Mouse (Mus musculus): ENCODE measurements around the gene Zbtb37.
"Not testable (repeated sequence)": the region's sequence is repeated elsewhere in the genome, so short reads cannot be mapped to it uniquely, and the experiment has no call there.

The Zbtb37 gene

DNA sequence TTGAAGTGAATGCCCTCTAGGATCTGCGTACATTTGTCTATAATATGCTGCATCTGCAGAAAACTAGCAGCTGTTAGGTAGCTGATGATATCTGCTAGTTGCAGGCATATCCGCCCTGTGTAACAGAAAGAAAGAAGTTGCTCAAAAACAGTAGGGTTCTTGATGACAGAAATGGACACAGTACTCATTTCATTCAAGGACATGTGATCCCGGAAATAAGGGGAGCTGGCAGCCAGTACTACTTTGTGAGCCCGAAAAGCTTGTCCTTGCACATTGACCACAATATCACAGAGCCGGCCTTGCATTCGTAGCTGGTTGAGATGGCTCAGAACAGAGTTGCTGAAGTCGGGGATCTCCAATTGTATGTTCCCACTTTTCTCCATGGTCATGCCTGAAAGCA lies 2.3 kb downstream of the Zbtb37 start:
- no peak for DNase-seq

DNA sequence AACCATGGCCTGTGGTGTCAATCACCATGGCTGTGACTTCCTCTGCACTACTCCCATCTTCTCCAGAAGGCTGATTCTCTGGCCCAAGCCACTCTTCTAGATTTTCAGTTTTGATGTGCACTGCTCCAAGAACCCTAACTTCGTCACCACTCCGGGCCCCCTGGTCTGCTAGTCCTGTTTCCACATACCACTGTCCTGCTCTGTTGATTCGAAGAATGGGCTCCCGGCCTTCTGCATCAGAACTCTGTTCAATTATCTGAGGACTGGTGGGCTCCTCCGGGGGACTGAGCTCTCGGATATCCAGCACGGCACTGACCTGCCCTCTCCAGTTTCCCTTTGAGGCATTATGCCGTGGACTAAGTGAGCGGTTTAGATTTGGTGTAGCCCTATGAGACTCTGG lies 2.8 kb downstream of the Zbtb37 start:
- no peak for DNase-seq

DNA sequence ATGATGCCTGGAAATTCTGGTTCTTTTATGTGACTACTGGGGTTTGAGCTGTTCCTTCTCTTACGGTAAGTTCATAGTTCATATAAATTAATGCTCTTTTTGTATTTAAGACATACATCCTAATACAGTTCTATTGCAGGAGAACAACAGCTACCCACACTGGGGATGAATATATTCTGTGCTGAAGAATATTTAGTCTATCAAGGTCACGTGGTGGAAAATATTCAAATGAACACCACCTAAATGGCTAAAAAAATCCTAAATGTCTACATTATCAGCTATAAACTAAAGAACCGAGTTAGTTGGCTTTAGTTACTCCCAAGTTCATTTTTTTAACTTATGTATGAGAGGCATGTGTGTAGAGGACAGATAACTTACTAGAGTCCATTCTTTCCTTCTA lies 4.6 kb downstream of the Zbtb37 start:
- no peak for DNase-seq

DNA sequence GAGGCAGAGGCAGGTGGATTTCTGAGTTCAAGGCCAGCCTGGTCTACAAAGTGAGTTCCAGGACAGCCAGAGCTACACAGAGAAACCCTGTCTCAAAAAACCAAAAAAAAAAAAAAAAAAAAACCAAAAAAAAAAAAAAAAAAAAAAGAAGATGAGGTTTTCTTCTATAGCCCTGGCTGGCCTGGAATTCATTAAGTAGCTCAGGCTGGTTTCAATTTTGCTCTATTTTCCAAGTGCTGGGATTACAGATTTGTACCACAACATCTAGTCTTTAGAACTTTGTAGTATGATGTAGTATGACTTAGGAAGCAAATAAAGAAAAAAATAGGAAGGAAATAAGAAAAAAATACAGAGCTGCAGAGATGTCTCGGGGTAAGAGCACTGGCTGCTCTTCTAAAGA lies 6.2 kb downstream of the Zbtb37 start:
- not testable (repeated sequence) for DNase-seq

DNA sequence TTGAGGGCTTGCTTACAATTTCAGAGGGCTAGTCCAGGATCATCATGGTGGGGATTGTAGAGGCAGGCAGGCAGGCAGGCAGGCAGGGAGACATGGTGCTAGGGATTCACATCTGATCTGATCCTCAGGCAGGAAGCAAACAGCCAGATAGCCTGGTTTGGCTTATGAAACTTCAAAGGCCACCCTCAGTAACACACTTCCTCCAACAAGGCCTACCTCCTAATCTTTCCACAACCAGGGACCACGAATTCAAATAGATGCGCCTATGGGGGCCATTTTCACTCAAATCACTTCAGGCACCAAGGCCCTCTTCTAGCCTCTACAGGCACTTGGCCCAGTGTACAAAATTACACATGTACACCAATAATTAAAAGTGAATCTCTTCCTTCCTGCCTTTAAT lies 7.5 kb downstream of the Zbtb37 start:
- no peak for DNase-seq

DNA sequence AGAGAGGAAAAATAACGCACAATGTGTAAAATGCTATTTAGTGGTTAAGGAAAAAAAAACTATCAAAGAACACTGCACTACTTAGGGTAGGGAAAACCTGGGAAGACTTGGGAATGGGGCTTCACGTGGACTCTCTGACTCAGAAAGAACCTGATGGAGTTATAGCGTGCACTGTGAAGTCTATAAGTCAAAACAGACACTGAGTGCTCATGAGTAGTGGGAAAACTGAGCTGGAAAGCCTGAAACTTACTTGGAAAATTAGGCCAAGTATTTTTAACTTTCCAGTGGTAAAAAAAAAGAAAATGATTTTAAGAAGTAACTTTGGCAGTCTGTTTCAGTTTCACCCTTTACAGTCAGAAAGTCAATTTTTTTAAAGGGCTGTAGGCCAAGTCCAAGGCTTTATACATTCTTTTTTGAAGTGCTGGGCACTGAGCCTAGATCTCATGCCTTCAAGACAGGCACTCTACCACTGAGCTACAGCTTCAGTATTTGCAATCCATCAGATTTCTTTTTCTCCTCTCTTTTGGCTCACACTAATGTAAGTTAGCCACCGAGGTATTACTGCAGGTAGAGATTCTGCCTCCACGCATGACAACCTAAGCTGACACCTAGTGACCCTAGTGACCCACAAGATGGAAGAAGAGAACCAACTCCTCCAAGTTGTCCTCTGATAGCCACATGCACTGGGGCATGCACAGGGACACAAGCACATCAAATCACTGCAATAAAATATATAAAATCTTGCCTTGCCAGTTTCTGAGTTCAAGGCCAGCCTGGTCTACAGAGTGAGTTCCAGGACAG lies 9.0 kb downstream of the Zbtb37 start:
- DNase-seq: no peak

DNA sequence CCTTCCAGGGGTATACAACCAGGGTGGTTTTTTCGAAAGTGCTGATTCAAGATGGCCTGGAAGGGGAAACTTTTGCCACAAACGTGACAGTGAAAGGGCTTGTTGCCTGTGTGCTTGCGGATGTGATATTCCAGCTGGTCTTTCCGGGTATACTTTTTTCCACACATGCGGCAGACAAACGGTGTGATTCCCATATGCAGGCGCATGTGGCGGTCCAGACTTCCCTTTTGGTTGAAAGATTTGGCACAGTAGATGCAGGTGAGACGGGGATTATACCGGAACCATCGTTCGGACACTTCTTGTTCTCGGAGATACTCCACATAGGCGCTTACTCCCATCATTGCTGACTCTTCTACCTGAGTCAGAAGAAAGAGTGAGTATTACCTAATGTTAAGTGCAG lies 14.6 kb downstream of the Zbtb37 start:
- DNase-seq: no peak

DNA sequence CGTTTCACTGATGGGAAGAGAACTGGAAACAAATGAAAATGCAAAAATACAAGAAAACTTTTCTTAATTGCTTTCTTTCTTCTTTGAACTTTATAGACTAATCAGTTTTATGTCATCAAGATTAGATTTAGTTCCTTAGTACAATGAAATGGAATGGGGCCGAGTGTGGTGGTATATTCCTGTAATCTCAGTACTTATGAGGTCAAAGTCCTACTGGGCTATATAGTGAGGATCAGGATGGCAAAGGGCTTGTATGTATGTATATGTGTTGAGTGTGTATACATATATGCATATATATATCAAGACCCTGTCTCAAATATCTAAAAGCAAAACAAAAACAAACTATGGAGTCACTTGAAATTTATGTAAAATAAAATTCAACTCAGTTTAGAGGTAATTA lies 18.3 kb downstream of the Zbtb37 start:
- DNase-seq: no peak

DNA sequence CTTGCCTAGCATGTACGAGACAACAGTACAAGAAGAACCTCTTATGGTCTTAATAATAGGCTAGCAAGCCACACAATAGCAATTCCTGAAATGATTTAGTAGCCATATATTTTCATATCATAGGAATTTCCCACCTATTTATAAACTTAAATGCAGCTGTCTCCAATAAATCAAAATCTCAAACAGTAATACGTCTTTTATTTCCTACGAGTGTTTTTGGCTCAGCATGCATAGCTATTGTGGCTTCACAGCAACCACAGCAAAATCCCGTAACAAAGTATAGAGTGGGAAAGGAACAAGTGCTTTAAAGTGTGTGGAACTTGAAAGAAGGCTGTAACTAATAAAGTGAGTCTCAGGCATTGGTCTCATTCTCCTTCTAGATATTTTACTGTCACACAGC lies 24.2 kb downstream of the Zbtb37 start:
- DNase-seq: no peak

DNA sequence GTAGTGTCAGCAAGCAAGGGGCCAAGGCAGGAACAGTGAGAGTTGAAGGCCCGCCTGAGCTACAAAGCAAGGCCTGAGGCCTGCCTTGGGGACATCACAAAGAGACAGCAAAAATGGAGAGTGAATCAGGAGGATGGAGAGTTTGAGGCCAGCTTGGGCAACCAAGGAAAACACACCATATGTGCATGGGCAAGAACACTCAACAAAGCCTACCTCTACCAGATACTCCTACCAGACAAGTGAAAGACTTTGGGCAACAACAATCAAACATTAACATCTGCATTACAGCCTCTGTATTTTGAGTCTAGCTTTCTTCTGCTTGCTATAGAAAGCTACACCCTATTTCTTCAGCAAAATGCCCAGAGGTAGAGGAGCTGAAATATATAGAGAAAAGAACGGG lies 26.6 kb downstream of the Zbtb37 start:
- DNase-seq: no peak

DNA sequence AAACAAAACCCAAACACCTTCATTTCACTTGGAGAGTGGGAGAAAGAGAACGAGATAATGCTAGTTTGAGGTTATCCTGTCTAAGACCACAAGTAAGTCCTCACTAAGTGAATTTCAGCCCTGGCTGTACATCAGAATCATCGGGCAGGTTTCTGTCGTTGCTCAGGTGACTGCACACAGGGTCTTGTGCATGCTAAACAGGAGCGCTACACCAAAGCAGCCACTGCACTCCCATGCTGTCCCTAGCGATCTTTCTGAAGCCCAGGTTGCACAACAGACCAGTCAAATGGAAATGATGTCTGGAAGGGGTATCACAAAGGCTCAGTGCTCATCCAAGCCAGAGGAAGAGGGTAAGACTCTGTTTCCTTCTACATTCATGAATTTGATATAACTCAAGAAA lies 28.2 kb downstream of the Zbtb37 start:
- DNase-seq: no peak

DNA sequence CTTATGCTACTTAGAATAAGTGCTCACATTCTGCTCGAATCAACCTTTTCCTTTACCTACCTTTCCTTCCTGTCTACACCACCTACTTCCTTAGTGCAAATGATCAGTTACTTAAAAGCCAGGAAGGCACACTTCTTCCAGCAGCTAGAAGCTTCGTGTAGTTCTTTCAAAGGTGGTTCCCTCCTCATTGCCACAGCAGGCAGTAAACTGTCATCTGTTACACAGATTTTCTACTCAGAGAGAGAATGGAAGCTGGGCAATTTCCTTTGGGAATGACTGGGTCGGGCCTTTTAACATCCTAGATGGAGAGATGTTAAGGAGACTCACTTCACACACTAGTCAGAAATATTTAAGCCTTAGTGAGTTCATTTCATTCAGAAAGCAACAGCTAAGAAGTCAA lies 29.1 kb downstream of the Zbtb37 start:
- no peak for DNase-seq

DNA sequence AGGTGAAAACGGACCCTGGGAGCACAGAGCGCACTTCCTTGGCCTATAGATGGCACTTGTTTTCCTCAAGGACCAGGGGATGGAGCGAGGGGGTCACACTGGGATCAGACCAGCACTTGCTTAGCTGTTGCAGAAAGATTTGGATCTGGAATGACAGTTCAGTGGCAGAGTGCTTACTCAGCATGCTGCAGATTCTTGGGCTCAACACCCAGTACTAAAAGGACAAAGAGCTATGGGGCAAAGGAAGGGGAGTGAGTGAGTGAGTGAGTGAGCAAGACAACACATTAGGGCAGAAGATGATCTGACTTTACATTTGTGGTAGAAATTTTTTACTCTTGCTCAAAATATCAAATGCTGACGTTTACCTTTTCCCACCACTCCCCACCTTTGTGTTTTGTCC lies 29.7 kb downstream of the Zbtb37 start:
- no peak for DNase-seq

DNA sequence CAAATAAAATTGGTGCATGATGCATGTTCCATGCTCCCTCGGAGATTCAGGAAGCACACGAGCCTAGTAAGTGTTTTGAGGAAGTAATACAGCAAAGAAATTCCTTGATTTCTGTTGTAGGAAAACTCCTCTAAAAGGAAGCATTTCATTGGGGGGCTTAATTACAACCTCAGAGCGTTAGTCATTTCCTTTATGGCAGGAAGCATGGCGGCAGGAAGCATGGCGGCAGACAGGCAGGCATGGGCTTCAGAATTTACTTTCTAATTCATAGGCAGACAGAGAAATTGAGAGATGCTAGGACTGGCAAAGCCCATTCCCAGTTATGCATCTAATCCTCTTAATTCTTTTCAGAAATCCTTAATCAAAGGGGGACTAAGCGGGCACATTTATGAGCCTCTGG lies 40.8 kb downstream of the Zbtb37 start:
- no peak for DNase-seq

DNA sequence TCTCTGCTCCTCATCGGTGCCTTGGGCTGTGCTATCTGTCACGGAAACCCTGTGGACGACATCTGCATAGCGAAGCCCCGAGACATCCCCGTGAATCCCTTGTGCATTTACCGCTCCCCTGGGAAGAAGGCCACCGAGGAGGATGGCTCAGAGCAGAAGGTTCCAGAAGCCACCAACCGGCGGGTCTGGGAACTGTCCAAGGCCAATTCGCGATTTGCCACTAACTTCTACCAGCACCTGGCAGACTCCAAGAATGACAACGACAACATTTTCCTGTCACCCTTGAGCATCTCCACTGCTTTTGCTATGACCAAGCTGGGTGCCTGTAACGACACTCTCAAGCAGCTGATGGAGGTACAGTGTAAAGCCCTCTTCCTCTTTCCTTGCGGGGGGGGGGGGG lies 45.3 kb downstream of the Zbtb37 start:
- DNase-seq: no peak

DNA sequence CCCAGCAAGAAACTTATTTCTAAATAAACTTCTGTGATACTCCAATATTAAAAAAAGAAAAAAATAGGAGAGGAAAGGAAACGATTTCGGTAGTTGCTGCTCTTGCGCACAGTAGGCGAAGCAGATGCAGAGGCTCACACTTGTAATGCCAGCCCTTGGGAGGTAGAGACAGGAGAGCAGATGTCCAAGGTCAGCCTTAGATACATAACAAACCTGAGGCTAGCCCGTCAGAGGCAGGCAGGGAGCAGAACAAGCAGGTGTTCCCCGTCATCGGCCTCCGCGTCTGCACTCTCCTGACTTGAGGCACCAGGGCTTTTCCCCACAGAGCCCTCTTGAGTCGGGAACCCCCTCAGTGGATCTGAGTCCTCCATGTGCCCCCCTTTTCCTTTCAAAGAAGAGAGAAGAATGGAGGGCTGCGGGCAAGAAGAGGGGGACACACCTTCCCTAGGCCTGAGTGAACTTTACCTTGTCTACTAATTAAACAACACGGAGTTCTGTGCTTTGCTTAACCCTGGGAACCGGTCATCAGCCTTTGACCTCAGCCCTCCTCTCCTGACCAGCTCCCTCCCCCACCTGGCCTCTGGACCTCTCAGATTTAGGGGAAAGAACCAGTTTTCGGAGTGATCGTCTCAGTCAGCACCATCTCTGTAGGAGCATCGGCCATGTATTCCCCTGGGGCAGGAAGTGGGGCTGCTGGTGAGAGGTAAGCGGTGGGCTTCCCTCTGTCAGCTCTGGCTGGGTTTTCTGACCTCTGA lies 47.6 kb downstream of the Zbtb37 start:
- no peak for DNase-seq

DNA sequence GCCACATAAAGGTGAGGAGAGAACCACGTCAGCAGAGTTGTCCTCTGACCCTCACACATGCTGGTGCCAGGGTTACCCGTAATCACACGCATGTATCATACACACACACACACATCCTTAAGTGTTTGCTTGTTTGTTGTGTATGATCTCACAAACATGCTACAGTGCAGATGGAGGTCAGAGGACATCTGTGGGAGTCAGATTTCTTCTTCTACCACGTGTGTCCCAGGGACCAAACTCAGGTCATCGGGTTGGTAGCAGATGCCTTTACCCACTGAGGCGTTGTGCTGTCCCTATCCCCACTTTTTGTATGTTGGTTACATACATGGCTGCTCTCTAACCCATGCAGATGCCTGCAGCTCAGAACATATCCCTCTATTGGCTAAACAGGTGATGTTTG lies 49.2 kb downstream of the Zbtb37 start:
- DNase-seq: no peak

DNA sequence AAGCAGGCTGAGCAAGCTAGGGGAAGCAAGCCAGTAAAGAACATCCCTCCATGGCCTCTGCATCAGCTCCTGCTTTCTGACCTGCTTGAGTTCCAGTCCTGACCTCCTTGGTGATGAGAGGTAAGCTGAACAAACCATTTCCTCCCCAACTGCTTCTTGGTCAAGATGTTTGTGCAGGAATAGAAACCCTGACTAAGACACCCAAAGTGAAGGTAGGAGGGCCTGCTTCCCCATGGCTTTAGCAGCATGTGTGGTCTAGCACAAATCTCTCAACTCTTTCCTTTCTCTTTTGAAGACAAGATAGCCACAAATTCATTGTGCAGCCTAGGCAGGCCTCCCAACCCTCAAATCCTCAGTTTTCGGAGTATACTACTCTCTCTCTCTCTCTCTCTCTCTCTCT lies 49.9 kb downstream of the Zbtb37 start:
- DNase-seq: not testable (repeated sequence)

DNA sequence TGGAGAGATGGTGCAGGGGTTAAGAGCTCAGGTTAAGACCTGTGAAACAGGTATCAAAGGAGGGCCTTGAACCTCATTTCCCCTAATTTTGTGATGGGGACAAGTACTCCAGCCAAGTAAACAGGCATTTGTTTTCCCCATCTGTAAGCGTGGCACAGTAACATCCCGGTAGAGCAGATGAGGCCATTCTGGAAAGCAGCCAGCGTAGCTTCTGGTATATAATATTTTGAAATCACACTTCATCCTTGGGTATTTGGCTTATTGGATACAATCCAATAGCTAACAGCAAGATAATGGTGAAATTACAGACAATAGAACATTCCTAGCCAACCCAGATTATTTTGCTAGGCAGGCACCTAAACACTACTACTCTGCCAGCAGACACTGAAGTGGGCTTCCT lies 51.8 kb downstream of the Zbtb37 start:
- no peak for DNase-seq

DNA sequence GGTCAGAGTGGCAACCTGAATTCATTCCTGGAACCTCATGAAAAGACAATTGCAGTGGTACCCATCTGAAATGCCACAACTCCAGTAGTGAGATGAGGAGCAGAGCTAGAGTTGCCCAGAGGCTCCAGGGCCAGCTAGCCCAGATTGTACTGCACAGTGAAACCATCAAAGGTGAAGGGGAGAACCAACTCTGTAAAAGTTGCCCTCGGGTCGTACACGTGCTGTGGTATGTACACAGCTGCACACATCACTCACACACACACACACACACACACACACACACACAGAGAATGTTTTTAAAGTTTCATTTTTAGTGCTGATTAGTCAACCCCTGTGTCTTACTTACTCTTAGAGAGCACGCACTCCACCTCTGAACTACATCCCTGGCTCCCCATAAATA lies 53.3 kb downstream of the Zbtb37 start:
- DNase-seq: no peak

DNA sequence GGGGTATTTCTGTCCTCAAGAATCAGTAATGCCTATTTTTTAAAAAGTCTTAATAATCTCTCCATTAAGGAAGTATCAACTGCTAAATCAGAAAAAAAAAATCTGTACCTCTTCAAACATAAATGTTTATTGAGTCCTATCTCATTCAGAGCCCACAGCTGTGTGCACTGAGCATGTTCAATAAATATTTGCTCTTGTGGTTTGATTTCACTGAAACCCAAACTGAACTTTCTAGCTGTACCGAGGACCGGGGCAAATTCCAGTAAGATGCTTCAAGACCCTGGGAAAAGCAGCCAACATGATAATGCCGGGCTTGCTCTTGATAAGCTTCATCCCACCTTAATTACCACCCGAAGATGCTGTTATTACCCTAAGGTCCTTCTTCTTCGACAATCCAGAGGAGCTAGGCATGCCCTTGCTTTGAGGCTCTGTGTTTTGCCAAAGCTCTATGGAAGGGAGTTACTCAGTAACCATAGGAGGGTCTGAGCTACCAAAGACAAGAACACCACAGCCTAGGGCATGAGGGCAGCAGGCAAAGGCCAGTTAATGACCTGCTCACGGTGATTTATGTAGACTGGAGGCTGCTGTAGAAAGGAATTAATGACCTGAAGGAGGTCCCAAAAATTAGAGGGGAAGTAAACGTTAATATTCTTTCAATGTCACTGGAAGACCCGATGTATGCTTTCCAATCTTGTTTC lies 54.0 kb downstream of the Zbtb37 start:
- no peak for DNase-seq

DNA sequence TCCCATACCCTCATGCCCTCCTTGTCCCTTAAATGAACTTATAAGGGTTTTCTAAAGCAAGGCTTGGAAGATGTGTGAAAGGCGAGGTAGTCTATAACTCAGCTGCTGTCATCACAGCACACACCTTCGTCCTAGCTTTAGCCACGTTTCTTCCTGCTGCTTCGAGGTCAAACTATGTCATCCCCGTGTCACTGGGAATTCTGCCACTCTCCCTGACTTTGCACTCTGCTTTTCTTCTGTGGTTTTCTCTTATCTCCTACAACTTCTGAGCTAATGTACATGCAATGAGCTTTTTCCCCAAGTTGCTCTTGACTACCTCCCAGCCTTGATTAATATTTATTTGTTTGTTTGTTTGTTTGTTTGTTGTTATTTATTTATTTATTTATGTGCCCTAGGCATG lies 54.6 kb downstream of the Zbtb37 start:
- DNase-seq: no peak

DNA sequence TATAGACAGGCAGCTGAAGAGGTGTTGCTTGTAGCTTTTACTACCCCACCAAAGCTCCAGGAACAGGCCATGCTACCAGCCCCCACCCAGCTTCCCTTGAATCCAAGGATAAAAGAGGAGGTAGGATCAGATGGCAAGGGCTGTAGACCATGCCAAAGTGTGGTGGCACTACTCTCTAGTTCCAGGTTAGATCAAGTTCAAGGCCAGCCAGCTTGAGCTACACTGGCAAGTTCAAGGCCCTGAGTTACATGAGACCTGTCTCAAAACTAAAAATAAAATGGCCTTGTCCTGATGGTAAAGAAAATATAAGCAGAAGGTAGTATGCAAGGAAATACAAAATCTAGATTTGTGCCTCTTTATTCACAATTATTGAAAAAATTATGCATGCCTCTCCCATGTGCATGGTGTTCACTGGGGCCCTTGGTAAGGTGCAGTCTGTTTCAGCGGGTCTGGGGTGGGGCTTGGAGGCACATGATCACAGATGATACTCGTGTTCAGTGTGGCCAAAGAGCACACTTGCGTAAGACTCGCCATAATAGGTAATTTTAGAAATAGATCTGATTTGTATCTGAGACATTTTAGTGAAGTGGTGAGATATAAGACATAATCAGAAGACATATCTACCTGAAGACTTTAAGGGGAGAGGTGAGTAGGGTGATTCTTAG lies 56.4 kb downstream of the Zbtb37 start, which contains the start of gene Serpinc1:
Gene Serpinc1 (plus strand): TSS at position 515 of the 665 bp plus-strand sequence.
- no peak for DNase-seq

All from cerebellum, adult 11-12 months (tissue).